Mouse (Mus musculus) cortical plate, adult 2 months (tissue): ENCODE results near the gene Dscaml1.

ENCODE experiments used
- CTCF ChIP-seq: fragments of 200-500 bp; IDR thresholded peaks from 2 replicates; pipeline ENCODE4 v1.5.1; 2011; ENCODE audit warnings: mild to moderate bottlenecking, control low read depth, low read length; ENCODE audit not compliant: insufficient read depth; ENCODE audit errors: extremely low read depth
- POLR2A ChIP-seq: fragments of 200-500 bp; IDR thresholded peaks from 2 replicates; pipeline ENCODE4 v1.6.1; 2011; ENCODE audit warnings: mild to moderate bottlenecking, low read length, control low read depth; ENCODE audit not compliant: insufficient read depth; ENCODE audit errors: extremely low read depth

DNA sequence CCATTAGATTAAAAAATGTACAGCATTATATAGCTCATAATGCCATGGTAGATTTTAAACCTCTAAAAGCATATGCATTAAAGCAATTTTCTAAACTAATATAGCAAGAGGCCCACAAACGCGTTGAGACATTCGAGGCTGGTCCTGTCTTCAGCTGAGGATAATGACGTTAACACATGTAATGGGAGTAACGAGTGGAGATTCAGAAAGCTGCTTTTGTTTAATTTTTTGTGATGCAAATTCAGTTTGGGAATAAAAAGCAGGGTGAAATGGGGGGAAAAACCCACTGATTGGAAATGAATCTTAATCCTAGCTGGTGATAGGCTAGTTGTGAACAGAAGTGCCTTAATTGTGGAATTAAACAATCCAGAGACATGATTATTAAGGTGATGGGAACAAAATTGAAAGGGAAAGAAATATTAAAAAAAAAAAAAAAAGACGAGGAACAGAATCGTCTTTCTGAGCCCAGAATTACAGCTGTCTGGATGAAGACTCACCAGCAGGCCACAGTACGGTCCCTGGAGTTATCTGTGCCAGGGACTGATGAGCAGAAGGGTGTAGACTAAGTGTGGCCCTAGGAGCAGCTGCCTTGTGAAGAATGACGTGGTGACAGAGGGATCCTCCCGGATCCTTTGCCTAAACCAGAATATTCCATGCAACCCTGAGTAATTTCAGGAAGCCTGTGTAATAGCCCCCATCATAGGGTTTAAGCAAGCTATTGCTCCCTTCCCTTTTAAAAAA, 84.5 kb downstream of the Dscaml1 start:
- TF ChIP-seq CTCF = no peak
- no peak for TF ChIP-seq POLR2A
